Mouse (Mus musculus): ENCODE measurements around the gene Dmrt2. TPM values are rescaled to one million over a fixed set of nuclear protein-coding genes. Genes with fewer than 3 reads are reported as not detected.

Dmrt2 gene
- under 1 TPM in 1 of 26 experiments, not detected in 25; 0.54 TPM for total RNA-seq (2018; cell fraction: chromatin; rRNA removed)
- not detected for total RNA-seq (2018; cell fraction: cytosol; rRNA removed)
- total RNA-seq (2018; cell fraction: nucleus; rRNA removed), result not detected
- not detected in 3 replicates for polyA plus RNA-seq (2018)

DNA sequence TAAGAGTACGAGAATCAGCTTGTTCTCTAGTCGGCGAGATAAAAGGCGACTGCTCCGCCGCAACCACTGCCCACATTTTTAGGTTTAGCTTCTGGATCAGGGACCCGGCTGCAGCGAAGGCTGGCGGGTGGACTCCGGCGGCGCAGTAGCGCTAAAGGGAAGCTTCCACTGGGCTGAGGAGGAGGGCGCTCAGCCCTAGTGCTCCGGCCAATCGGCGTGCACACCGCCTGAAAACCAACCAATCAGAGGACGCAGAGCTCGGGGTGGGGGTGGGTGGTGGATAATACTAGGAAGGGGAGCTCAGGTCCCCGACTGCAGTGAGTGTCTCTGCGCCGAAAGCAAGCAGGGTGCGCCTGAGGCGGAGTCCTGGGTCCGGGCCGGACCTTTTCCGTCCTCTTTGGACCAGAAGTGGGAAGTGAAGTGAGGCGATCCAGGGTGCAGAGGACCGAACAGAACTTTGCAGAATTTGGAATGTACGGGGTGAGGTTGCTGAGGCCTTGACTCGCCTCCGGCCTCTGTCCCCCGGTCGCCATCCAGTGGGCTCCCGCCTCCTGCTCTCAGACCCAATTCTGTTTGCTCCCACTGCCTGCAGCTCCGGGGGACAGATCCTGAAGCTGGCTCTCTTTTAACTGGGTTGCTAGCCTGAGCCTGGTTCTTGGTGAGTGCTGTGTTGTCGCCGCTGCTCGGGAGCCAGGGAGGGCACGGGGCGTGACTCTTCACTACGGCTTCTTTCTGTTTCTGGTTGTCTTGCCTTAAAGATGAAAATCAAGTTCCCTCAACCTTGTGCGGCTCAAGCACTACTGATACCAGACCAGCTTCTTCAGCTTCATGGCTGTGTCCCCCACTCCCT lies at the start of gene Dmrt2:
TSS of gene Dmrt2 (plus strand) at position 311 of the 850 bp plus-strand sequence.
- Histone ChIP-seq H3K27ac (no peak within 1 kb of the TSS), H3K4me3 (ENCODE audit: inconsistent target) (no peak within 1 kb of the TSS), H3K36me3 (ENCODE audit: inconsistent target) (no peaks in the 10 kb centered on the region), H3K79me2 (ENCODE audit: inconsistent target) (no peaks in the 10 kb centered on the region)
- 2% methylated on average over 43 of the region's 44 CpGs for WGBS (ENCODE audit: missing documents)

DNA sequence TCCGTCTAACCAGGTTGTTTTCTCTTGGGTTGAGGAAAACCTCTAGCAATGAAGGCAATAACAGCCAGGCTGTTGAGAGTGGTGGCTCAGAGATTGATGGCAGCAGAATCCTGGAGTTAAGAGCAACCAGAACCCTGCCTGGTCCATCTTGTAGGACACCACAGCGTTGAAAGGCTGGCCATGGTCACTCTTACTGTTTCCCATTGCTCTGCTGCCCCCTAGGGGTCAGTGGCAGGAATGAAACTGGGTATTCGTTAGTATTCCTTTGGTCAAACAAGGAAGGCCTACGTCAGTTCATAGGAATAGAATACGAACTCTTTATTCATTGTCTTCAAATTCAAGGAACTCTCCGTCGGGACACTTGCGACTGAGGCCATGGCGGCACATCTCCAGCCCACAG lies 43.7 kb upstream of the Dmrt2 start:
- no peaks in the 10 kb centered on the region for H3K36me3 ChIP-seq (ENCODE audit: inconsistent target)
- WGBS (ENCODE audit: missing documents), result 18% methylated on average over 9 of the region's 9 CpGs
- no peaks in the 10 kb centered on the region for H3K79me2 ChIP-seq (ENCODE audit: inconsistent target)
- H3K27ac ChIP-seq, result no peak overlapping the region
- no peak overlapping the region for H3K4me3 ChIP-seq (ENCODE audit: inconsistent target)

DNA sequence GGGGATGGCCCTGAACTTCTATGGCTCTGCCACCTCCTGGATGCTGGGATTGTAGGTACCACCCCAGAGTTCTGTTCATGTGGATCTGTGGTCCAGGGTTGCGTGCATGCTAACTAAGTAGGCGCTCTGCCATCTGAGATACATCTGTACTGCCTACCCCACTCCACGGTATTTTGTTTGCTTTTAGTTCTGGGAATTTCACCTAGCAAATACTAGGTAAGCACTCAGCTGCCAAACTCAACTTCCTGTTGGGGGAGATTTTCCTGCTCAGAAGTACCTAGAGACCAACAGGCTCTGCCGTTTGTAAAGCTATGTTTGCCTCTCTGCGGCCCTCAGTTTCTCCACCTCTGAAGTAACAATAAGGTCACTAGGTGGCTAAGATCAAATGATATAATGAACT lies 37.1 kb upstream of the Dmrt2 start:
- H3K36me3 ChIP-seq (ENCODE audit: inconsistent target), result no peaks in the 10 kb centered on the region
- H3K27ac ChIP-seq, result no peak overlapping the region
- no peak overlapping the region for H3K4me3 ChIP-seq (ENCODE audit: inconsistent target)
- no peaks in the 10 kb centered on the region for H3K79me2 ChIP-seq (ENCODE audit: inconsistent target)
- 71% methylated on average over 5 of the region's 5 CpGs for WGBS (ENCODE audit: missing documents)

DNA sequence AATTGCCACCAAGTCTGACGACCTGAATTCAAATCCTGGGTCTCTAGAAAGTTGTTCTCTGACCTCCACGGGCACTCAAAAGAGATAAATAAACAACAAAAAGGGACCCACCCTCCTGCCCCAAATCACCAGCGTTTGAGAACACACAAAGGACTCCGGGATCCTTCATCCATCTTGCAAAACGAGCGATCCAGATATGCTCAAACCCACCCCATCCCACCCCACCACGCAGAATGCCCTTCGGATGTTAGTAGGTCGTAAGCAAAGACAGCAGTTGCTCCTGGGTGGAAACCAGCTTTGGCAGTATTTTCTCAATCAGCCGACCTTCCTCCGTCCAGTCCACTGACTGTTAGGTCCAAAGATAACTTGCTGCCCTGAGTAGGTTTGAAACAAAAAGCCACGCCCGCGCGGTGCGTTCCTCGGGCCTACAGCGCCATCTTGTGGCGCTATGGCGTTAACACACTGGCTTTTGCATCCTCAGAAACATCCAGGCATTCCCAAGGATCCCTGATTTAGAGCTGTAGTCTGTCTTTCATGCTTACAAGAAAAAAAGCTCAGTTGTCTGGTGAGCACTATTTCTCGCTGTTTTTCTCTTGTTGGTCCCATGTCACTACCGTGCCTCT lies 36.5 kb upstream of the Dmrt2 start:
- Histone ChIP-seq H3K79me2 (ENCODE audit: inconsistent target) (no peaks in the 10 kb centered on the region), H3K27ac (no peak overlapping the region), H3K36me3 (ENCODE audit: inconsistent target) (no peaks in the 10 kb centered on the region), H3K4me3 (ENCODE audit: inconsistent target) (no peak overlapping the region)
- 20% methylated on average over 22 of the region's 22 CpGs for WGBS (ENCODE audit: missing documents)

DNA sequence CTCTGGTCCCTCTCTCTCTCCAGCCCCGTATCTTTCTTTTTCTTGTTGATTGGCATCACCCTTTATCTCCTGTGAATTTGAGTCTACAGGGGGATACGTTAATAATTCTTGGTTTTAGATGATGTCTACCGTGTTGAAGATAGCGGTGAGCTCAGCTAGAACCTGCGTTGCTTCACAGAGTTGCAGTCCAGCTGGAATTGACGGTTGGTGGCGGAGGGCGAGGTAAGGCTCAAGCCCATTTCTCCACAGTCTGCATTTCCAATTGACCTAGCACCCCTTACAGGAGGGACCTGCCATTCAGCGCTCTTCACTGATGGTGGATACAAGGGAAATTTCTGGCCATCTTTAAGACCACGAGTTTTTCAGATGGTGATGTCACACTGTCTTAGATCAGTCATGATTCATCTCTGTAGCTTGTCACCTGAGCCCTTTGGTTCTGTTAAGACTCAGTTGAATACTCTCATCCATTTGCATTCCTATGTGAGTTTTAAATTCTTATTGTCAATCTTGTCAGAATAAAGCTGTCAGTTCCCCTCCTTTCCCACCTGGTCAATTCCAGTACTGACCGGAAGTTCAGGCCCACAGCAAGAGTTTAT lies 33.3 kb upstream of the Dmrt2 start:
- Histone ChIP-seq H3K79me2 (ENCODE audit: inconsistent target) (no peaks in the 10 kb centered on the region), H3K27ac (no peak overlapping the region), H3K4me3 (ENCODE audit: inconsistent target) (no peak overlapping the region), H3K36me3 (ENCODE audit: inconsistent target) (no peaks in the 10 kb centered on the region)
- 78% methylated on average over 11 of the region's 11 CpGs for WGBS (ENCODE audit: missing documents)

DNA sequence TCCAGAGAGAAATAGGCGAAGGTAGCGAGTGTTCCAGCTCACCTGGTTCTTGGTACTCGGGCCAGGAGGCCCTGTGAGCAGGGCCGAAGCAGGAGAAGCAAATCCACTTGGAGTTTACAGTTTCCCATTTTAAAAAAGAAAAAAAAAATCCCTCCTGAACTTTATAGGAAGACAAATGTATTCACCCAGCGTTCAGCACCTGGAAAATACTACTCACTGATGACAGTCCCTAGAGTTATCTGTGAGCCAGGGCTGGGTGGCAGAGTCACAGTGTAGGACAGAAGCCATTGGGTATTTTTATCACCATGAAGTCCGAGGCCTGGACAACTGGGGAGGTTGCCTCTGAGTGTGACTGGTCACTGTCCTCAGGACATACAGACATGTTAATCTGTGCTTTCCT lies 30.4 kb upstream of the Dmrt2 start:
- H3K27ac ChIP-seq, result no peak overlapping the region
- WGBS (ENCODE audit: missing documents), result 94% methylated on average over 6 of the region's 6 CpGs
- H3K36me3 ChIP-seq (ENCODE audit: inconsistent target), result no peaks in the 10 kb centered on the region
- no peaks in the 10 kb centered on the region for H3K79me2 ChIP-seq (ENCODE audit: inconsistent target)
- H3K4me3 ChIP-seq (ENCODE audit: inconsistent target), result no peak overlapping the region

DNA sequence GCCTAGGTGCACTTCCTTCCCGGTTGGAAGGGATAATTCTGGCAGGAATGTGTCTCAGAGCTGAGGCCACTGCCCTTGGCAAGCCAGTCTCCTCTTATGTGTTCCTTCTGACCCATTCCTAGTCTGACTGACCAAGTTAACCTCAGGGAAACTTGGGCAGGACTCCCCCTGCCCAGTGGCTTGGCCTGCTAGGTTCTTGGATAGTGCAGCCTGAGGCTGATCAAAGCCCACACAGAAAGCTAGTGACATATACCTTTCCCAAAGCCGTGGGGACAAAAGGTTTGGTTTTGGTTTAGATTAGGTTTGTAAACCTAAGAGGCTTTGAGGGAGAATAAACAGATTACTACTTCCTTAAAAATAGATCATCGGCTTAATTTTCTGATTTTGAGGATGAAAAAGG lies 25.1 kb upstream of the Dmrt2 start:
- Histone ChIP-seq H3K36me3 (ENCODE audit: inconsistent target) (no peaks in the 10 kb centered on the region), H3K79me2 (ENCODE audit: inconsistent target) (no peaks in the 10 kb centered on the region), H3K27ac (no peak overlapping the region), H3K4me3 (ENCODE audit: inconsistent target) (no peak overlapping the region)
- WGBS (ENCODE audit: missing documents), result 61% methylated on average over 3 of the region's 3 CpGs

DNA sequence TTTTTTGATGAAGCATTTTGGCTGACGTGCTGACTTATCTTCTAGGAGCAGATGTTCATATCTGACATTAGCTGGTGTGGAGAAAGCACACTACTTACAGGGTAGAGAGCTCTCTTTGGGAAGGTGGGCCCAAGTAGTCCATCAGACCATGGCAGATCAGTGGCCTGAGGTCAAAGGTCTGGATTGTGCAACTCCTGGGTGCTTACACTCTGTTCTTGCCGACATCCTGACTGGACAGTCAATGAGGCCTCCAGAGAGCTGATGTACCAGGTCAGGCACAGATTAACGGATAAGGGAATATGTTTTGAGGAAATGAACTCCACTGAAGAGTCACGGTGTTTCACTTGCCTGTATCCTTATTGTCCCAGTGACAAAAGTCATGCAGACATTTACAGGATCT lies 23.5 kb upstream of the Dmrt2 start:
- 81% methylated on average over 4 of the region's 4 CpGs for WGBS (ENCODE audit: missing documents)
- Histone ChIP-seq H3K36me3 (ENCODE audit: inconsistent target) (no peaks in the 10 kb centered on the region), H3K27ac (no peak overlapping the region), H3K4me3 (ENCODE audit: inconsistent target) (no peak overlapping the region), H3K79me2 (ENCODE audit: inconsistent target) (no peaks in the 10 kb centered on the region)

DNA sequence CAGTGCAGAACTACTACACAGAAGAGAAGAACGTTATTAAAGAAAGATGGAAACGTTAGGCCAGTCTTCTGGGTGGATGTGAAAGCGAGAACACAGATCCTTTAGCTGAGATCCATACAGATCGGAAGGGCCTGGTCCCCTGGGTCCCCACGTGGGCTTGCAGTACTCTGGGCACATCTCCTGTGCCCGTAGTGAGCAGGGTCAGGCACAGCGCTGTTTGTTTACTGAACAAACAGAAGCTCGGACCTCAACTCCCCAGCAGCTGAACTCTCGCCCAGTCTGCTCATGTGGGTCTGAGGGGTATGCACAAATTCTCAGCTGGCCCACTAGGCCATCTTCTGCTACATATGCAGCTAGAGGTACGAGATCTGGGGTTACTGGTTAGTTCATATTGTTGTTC lies 21.7 kb upstream of the Dmrt2 start:
- Histone ChIP-seq H3K27ac (no peak overlapping the region), H3K36me3 (ENCODE audit: inconsistent target) (no peaks in the 10 kb centered on the region), H3K4me3 (ENCODE audit: inconsistent target) (no peak overlapping the region), H3K79me2 (ENCODE audit: inconsistent target) (no peaks in the 10 kb centered on the region)
- WGBS (ENCODE audit: missing documents), result 87% methylated on average over 10 of the region's 10 CpGs

DNA sequence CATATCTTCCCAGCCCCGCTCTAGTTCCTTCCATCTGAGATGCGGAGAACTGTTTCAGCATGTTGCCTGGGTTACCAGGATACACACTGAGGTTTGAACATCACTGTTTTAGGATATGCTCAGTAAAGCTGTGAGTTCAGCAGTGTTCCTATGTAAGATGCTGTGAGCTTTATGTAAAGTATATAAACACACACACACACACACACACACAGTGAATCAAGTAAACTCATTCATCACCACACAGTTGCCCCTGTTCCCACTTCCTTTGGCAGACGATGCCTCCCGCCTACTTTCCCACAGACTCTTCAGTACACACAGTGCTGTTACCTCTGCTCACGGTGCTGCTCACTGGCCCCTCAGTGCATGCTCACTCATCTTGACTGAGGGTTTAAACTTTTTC lies 19.7 kb upstream of the Dmrt2 start:
- no peak overlapping the region for H3K4me3 ChIP-seq (ENCODE audit: inconsistent target)
- H3K79me2 ChIP-seq (ENCODE audit: inconsistent target), result no peaks in the 10 kb centered on the region
- H3K36me3 ChIP-seq (ENCODE audit: inconsistent target), result no peaks in the 10 kb centered on the region
- 58% methylated on average over 5 of the region's 5 CpGs for WGBS (ENCODE audit: missing documents)
- H3K27ac ChIP-seq, result no peak overlapping the region

DNA sequence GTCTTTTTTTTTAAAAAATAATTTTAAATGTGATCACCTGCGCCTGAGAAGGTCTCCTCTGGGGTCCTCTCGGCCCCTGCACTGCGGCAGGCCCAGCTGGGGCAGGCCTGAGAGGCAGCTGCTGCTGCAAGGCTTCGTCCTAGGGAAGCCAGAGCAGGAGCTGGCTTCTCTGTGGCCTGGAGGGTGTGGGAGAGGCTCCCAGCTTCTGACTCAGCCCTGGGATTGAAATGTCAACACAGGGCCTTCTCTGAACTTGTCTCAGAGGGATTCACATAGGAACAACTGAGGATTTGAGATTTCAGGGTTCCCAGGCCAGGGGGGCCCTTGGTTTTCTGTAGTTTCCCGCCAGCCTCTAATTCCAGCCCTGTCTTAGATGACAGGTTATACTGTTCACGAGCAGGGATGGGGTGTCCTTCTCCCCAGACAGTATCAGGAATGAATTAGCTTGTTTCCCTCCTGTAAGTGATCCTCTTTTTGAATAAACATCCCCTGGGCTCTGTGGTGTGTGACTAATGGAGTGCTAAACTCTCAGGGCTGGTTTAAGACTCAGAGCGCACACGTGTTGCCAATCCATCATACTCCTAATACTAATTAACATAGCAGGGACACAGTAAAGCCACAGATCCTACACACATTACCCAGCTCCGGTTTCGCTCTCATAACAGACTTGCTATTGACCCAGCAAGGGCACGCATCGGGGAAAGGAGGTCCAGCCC lies 18.0 kb upstream of the Dmrt2 start:
- no peak overlapping the region for H3K27ac ChIP-seq
- no peaks in the 10 kb centered on the region for H3K36me3 ChIP-seq (ENCODE audit: inconsistent target)
- no peak overlapping the region for H3K4me3 ChIP-seq (ENCODE audit: inconsistent target)
- 84% methylated on average over 12 of the region's 12 CpGs for WGBS (ENCODE audit: missing documents)
- no peaks in the 10 kb centered on the region for H3K79me2 ChIP-seq (ENCODE audit: inconsistent target)

DNA sequence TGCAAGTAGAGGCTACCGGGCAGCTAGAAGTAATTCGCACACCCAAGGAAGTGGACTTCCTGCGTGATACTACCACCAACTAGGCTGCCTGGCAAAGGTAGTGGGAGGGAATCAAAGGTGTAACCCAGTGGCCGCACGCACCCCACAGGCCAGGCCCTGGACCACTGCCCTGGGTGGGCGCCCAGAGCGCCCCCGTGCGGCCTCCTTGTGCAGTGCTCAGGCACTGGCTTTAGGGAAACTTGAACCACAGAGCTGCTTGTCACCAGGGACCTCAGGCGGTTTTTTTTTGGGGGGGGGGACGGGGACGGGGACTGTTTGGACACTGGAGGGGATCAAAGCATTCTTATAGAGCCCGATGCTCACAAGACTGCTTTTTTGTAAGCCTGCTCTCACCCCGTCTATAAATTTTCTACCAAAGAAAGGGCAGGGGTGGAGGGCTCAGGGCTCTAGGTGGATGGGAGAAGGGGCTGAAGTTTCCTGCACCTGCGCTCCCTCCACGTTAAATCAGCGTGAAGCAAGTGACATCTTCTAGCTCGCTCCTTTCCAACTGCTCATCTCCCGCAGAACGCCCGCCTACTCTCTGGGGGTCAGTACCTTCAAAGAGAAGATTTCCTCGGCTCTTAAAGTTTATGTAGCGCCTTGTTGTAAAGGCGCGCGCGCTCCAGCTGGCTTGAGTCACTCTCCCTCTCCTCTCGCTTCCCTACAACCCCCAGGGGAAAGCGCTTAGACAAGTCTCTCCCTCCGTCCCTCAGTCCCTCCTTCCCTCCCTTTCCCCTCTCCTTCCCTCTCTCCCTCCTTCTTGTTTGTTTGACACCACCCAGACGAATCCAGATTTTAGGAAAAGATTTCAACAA lies 6.5 kb upstream of the Dmrt2 start:
- WGBS (ENCODE audit: missing documents), result 14% methylated on average over 31 of the region's 31 CpGs
- H3K36me3 ChIP-seq (ENCODE audit: inconsistent target), result no peaks in the 10 kb centered on the region
- H3K79me2 ChIP-seq (ENCODE audit: inconsistent target), result no peaks in the 10 kb centered on the region
- H3K27ac ChIP-seq, result no peak overlapping the region
- no peak overlapping the region for H3K4me3 ChIP-seq (ENCODE audit: inconsistent target)

DNA sequence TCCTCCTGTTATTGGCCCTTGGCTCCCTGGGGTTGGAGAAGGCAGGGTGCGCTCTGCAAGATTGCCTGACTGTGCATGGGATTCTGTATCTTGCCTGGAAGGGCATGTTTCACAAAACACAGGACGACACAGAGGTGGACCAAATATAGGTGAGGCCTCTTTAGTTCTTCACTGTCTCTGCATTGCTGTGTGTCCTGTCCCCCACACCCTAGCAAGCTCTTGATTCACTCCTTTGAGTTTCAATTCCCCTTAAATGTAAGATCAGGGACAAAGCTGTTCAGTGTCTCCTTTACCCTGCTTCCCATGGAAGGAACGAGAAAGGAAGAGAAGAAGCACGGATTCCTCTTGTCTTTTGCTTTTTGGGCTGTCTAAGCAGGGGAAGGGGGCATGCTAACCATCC lies 4.4 kb upstream of the Dmrt2 start:
- Histone ChIP-seq H3K36me3 (ENCODE audit: inconsistent target) (no peaks in the 10 kb centered on the region), H3K79me2 (ENCODE audit: inconsistent target) (no peaks in the 10 kb centered on the region), H3K4me3 (ENCODE audit: inconsistent target) (no peak overlapping the region), H3K27ac (no peak overlapping the region)
- WGBS (ENCODE audit: missing documents), result 31% methylated on average over 4 of the region's 4 CpGs

Measured in macrophage (primary cell).